Mouse (Mus musculus): ENCODE results near the gene Cacna2d3.

DNA sequence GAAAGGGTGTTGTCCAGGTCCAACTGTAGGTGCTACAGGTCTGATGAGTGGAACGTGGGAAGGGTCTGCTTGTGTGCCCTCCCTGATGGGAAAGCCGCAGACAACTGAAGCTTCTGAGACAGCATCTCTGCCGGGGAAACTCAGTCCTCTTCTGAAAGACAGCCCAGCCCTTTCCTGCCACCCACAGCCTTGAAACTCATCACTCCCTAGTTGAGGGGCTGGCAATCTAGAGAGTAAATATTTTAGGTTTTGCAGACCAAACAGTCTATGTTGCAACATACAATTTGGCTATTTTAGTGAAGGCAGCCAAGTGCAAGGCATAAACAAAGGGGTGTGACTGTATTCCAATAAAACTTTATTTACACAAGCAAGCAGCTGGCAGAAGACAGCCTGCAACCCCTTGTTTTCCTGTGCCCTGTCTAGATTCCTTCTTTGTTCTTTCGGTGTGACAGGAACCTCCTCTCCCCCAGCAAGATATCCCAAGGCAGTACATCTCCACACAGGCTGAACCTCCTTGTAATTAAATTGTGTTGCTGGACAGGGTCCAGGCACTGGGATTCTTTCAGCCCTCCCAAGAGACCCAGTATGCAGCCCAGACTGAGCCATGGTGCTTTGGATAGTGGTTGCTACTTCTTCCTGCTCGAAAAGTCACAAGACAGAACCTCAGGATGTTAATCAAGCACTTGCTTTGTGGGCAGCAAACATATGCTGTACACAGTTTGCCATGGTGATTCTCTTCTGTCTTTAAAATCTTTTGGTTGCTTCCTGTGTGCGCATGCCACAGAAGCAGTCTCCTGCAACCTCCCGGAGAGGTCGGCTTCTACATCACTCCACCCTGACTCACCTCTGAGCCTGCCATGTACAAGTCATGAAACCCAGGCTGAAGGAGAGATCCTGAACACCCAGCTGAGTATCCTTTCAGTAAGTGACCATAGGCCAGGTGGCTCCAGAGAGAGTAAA lies 317.5 kb downstream of the Cacna2d3 start:
- no peak for TF ChIP-seq EP300 (IDR thresholded peaks at IDR 0.05; ENCODE audit: low read depth)
- TF ChIP-seq CTCF (IDR thresholded peaks at IDR 0.05; ENCODE audit: low read depth): no peak

All from liver, embryonic 14.5 days (tissue).